Mouse (Mus musculus) liver, embryonic 11.5 days (tissue): ENCODE measurements around the gene Cbx5. TPM values are rescaled to one million over a fixed set of nuclear protein-coding genes. Genes with fewer than 3 reads are reported as not detected.

Source experiments
- ATAC-seq: fragments of 200-750 bp; cut with Nextera tagmentation; replicated peaks from 2 replicates; pipeline ENCODE4 v1.8.0; 2017; ENCODE audit warnings: moderate number of reproducible peaks, mild to moderate bottlenecking, moderate TSS enrichment, moderate library complexity; ENCODE audit not compliant: low FRiP score
- DNase-seq: peaks from one replicate; pipeline ENCODE4 v3.0.0-alpha.2; 2017; ENCODE audit warnings: low spot score
- H3K27ac ChIP-seq: fragments of 300-500 bp; sonication (generic); 2 replicates; pipeline ENCODE4 v1.5.1; 2014; ENCODE audit warnings: mild to moderate bottlenecking, low read depth, low read length, control low read depth
- H3K27me3 ChIP-seq: fragments of 300-500 bp; sonication (generic); replicated peaks from 2 replicates; pipeline ENCODE4 v1.6.1; 2014; ENCODE audit warnings: low read length, mixed read lengths; ENCODE audit not compliant: control insufficient read depth, insufficient read depth
- H3K36me3 ChIP-seq: fragments of 300-500 bp; sonication (generic); 2 replicates; pipeline ENCODE4 v1.6.1; 2014; ENCODE audit warnings: mild to moderate bottlenecking, low read length, moderate library complexity, mixed read lengths; ENCODE audit not compliant: control insufficient read depth, insufficient read depth
- H3K4me1 ChIP-seq: fragments of 300-500 bp; sonication (generic); replicated peaks from 2 replicates; pipeline ENCODE4 v1.6.1; 2014; ENCODE audit warnings: low read length, mixed read lengths; ENCODE audit not compliant: control insufficient read depth, insufficient read depth
- H3K4me2 ChIP-seq: fragments of 300-500 bp; sonication (generic); 2 replicates; pipeline ENCODE4 v1.6.1; 2014; ENCODE audit warnings: mild to moderate bottlenecking, control low read depth, moderate library complexity
- H3K4me3 ChIP-seq: fragments of 300-500 bp; sonication (generic); 2 replicates; pipeline ENCODE4 v1.5.1; 2014; ENCODE audit warnings: low read depth, low read length, control low read depth
- H3K9ac ChIP-seq: fragments of 300-500 bp; sonication (generic); 2 replicates; pipeline ENCODE4 v1.6.1; 2014; ENCODE audit warnings: low read depth, low read length, control low read depth
- H3K9me3 ChIP-seq: fragments of 300-500 bp; sonication (generic); 2 replicates; pipeline ENCODE4 v1.6.1; 2016; ENCODE audit warnings: low read length, inconsistent platforms, mixed read lengths; ENCODE audit not compliant: control insufficient read depth
- WGBS: fragments of 180-500 bp; shearing (Covaris S2); extraction: QIAGEN DNeasy Blood & Tissue Kit; methylation state at CpG from one replicate; pipeline ENCODE4 v1.1.7; 2014; 5-methylcytosine and 5-hydroxymethylcytosine counted together
- polyA plus RNA-seq: library from polyadenylated mRNA; unstranded; fragments of >200 nt; fragmentation: Nextera tagmentation; extraction: Ambion mirVana; gene quantifications from 2 replicates; pipeline ENCODE4 v1.2.1, GENCODE M21; 2014

Gene Cbx5
- polyA plus RNA-seq, 1 experiment from 2014 or later: 116 TPM

GRCm38 (mm10) chr15:103190083-103190482 is 49.5 kb downstream of the Cbx5 start:
- no peak overlapping the region for H3K4me3 ChIP-seq
- 85% methylated on average over 7 of the region's 7 CpGs for WGBS
- ATAC-seq (no peak), DNase-seq (no peak)
- peaks cover 6% of the 10 kb centered on the region for H3K36me3 ChIP-seq
- H3K9ac ChIP-seq: no peak overlapping the region
- no peak overlapping the region for H3K4me2 ChIP-seq
- no peak overlapping the region for H3K27ac ChIP-seq
- no peaks in the 10 kb centered on the region for H3K4me1 ChIP-seq
- H3K9me3 ChIP-seq: no peaks in the 10 kb centered on the region
- H3K27me3 ChIP-seq: no peaks in the 10 kb centered on the region

- Histone ChIP-seq H3K27ac (no peak overlapping the region), H3K36me3 (peaks cover 6% of the 10 kb centered on the region; the same call in 1 of the 2 replicates), H3K9me3 (no peaks in the 10 kb centered on the region), H3K27me3 (peaks cover 6% of the 10 kb centered on the region; the same call in 1 of the 2 replicates), H3K4me1 (peaks cover 11% of the 10 kb centered on the region), H3K4me3 (no peak overlapping the region), H3K9ac (no peak overlapping the region), H3K4me2 (no peak overlapping the region)
- ATAC-seq (no peak), DNase-seq (no peak)
- WGBS: 78% methylated on average over 6 of the region's 6 CpGs
Observed at GRCm38 (mm10) chr15:103187803-103188202, 51.8 kb downstream of the Cbx5 start.

DNA sequence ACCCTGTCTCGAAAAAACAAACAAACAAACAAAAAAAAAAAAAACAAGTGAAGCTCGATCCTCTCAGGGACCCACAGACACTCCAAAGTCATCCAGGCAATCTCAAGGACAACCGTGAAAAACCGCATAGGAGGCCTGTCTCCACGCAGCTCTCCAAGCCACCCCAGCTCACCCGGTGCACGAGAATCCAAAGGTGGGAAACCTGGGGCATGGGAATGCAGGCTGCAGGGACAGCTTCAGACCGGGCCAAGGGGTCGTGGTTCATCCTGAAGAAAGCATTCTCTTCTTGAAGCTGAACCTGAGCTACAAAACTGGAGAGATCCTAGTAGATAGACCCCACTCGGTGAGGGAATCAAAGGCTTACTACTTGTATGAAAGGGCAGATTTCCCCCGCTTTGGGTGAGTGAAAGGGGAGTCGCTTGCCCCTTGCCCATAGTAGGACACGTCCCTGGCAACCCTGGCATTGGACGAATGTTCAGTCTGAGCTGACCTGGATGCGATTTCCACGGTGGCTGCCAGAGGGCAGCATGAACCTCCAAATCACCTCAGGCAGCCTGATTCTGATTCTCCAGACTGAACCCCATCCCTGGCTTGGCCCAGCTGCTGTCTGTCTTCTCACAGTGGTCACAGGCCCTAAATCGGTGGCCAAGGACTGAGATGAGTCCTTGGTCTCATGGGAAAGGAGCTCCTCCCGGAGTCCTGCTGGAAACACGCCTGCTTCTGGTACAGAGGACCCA is 54.0 kb downstream of the Cbx5 start:
- H3K9ac ChIP-seq: no peak overlapping the region
- ATAC-seq (no peak), DNase-seq (no peak)
- H3K36me3 ChIP-seq: no peaks in the 10 kb centered on the region; the same call in 1 of the 2 replicates
- peaks cover 15% of the 10 kb centered on the region for H3K27me3 ChIP-seq
- H3K4me3 ChIP-seq: no peak overlapping the region
- WGBS: 51% methylated on average over 19 of the region's 19 CpGs
- no peak overlapping the region for H3K4me2 ChIP-seq
- no peak overlapping the region for H3K27ac ChIP-seq
- peaks cover 17% of the 10 kb centered on the region for H3K4me1 ChIP-seq
- H3K9me3 ChIP-seq: no peaks in the 10 kb centered on the region

GRCm38 (mm10) chr15:103183651-103184610 is 55.7 kb downstream of the Cbx5 start:
- Histone ChIP-seq H3K4me2 (peak overlapping the region; percentile 57), H3K36me3 (no peaks in the 10 kb centered on the region), H3K9ac (no peak overlapping the region), H3K4me3 (peak overlapping the region; percentile 46), H3K4me1 (peaks cover 17% of the 10 kb centered on the region), H3K27me3 (peaks cover 30% of the 10 kb centered on the region), H3K27ac (no peak overlapping the region), H3K9me3 (no peaks in the 10 kb centered on the region)
- 13% methylated on average over 25 of the region's 25 CpGs for WGBS
- DNase-seq (no peak), ATAC-seq (no peak)

DNA sequence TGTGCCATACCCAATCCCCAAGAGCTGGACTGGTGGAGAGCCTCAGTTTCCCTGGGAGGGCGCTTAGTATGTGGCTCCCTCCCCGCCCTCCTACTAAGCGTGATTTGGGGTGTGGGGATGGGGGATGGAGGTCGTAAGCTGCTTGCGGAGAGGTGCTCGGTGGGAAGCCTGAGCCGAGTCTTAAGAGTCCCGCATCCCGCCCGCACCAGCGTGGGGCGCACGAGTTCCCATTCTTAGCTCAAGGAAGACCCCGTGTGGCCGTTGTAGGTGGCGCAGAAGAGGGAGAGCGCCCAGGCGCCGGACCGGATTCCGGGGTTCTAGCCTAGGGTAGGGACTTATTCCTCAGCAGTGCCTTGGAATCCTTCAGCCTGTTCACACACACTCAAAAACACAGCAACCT is 56.5 kb downstream of the Cbx5 start:
- H3K4me2 ChIP-seq: peak overlapping the region; percentile 57
- H3K9me3 ChIP-seq: no peaks in the 10 kb centered on the region
- 0 out of 2 replicates have a peak overlapping the region, but pooled peaks have one; percentile 42 for H3K9ac ChIP-seq
- 1% methylated on average over 21 of the region's 21 CpGs for WGBS
- DNase-seq (peak; percentile 79), ATAC-seq (peak; percentile 53)
- H3K27me3 ChIP-seq: peaks cover 37% of the 10 kb centered on the region
- H3K27ac ChIP-seq: no peak overlapping the region
- H3K4me1 ChIP-seq: peaks cover 17% of the 10 kb centered on the region
- H3K36me3 ChIP-seq: no peaks in the 10 kb centered on the region
- peak overlapping the region; percentile 46 for H3K4me3 ChIP-seq

- H3K4me3 ChIP-seq: peak overlapping the region; percentile 46
- no peak overlapping the region for H3K27ac ChIP-seq
- no peak overlapping the region for H3K9ac ChIP-seq
- H3K4me1 ChIP-seq: peaks cover 23% of the 10 kb centered on the region
- peaks cover 45% of the 10 kb centered on the region for H3K27me3 ChIP-seq
- WGBS: 2% methylated on average over 42 of the region's 48 CpGs
- no peaks in the 10 kb centered on the region for H3K9me3 ChIP-seq
- H3K4me2 ChIP-seq: peak overlapping the region; percentile 57
- peak; percentile 82 for DNase-seq
- H3K36me3 ChIP-seq: no peaks in the 10 kb centered on the region
- peak; percentile 36 for ATAC-seq
Observed at GRCm38 (mm10) chr15:103182166-103182790, 57.3 kb downstream of the Cbx5 start.

GRCm38 (mm10) chr15:103180406-103180805 is 59.2 kb downstream of the Cbx5 start:
- H3K27me3 ChIP-seq: peaks cover 63% of the 10 kb centered on the region
- H3K4me1 ChIP-seq: peaks cover 29% of the 10 kb centered on the region
- H3K4me2 ChIP-seq: no peak overlapping the region
- H3K9me3 ChIP-seq: no peaks in the 10 kb centered on the region
- no peak overlapping the region for H3K27ac ChIP-seq
- ATAC-seq (no peak), DNase-seq (no peak)
- no peaks in the 10 kb centered on the region for H3K36me3 ChIP-seq
- H3K9ac ChIP-seq: no peak overlapping the region
- H3K4me3 ChIP-seq: no peak overlapping the region

DNA sequence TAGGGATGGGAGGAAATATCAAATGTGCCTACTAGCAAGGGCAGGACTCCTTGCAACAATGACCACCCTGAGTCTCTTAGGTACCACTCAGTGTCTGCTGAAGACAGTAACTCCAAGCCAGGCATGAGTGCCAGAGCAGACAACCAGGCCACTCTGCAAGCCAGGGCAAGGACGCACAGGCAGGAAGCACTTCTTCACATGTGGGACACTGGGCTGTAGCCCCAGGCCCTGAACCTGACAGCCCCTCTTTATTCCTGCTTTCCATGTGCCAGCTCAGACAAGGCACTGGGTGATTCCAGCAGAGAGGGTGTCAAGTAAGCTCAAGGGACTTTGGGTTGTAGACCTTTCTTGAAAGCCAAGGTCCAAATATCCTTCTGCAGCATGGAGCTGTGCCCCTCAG is 60.8 kb downstream of the Cbx5 start:
- Histone ChIP-seq H3K9me3 (no peaks in the 10 kb centered on the region), H3K4me2 (no peak overlapping the region), H3K4me1 (peaks cover 26% of the 10 kb centered on the region), H3K27me3 (peaks cover 77% of the 10 kb centered on the region), H3K27ac (no peak overlapping the region), H3K9ac (no peak overlapping the region), H3K4me3 (no peak overlapping the region), H3K36me3 (no peaks in the 10 kb centered on the region)
- ATAC-seq (no peak), DNase-seq (no peak)
- WGBS: 68% methylated on average over 1 of the region's 1 CpGs
